Mouse (Mus musculus) lung, adult 2 months (tissue): ENCODE results near the gene Cdhr4. TPM values are rescaled to one million over a fixed set of nuclear protein-coding genes. Genes with fewer than 3 reads are reported as not detected.

Experiments
- DNase-seq: peaks from one replicate; pipeline ENCODE4 v3.0.0; 2022
- H3K4me1 ChIP-seq: fragments of 200-500 bp; 2 replicates; pipeline ENCODE4 v1.6.1; 2011; ENCODE audit warnings: low read length; ENCODE audit not compliant: control insufficient read depth, insufficient read depth
- H3K4me3 ChIP-seq: fragments of 200-500 bp; replicated peaks from 2 replicates; pipeline ENCODE3; 2011; ENCODE audit warnings: low read depth, mild to moderate bottlenecking, control low read depth, low read length; ENCODE audit errors: extremely low read depth
- CTCF ChIP-seq: fragments of 200-500 bp; IDR thresholded peaks from 2 replicates; pipeline ENCODE4 v1.5.1; 2011; ENCODE audit warnings: mild to moderate bottlenecking, low read length, control low read depth; ENCODE audit not compliant: insufficient read depth
- POLR2A ChIP-seq: fragments of 200-500 bp; IDR thresholded peaks from 2 replicates; pipeline ENCODE4 v1.6.1; 2011; ENCODE audit warnings: low read depth, mild to moderate bottlenecking, control low read depth, low read length, borderline replicate concordance; ENCODE audit errors: extremely low read depth
- WGBS: fragments of 180-500 bp; shearing (Covaris S2); methylation state at CpG from one replicate; pipeline ENCODE4 v1.1.7; 2018; 5-methylcytosine and 5-hydroxymethylcytosine counted together
- polyA plus RNA-seq: library from polyadenylated mRNA; depleted of rRNA; stranded (reverse); fragments of >200 nt; gene quantifications from 2 replicates; pipeline ENCODE4 v1.2.3, GENCODE M21; 2012

Cdhr4 gene
- polyA plus RNA-seq, 1 experiment: 89.2 TPM

DNA sequence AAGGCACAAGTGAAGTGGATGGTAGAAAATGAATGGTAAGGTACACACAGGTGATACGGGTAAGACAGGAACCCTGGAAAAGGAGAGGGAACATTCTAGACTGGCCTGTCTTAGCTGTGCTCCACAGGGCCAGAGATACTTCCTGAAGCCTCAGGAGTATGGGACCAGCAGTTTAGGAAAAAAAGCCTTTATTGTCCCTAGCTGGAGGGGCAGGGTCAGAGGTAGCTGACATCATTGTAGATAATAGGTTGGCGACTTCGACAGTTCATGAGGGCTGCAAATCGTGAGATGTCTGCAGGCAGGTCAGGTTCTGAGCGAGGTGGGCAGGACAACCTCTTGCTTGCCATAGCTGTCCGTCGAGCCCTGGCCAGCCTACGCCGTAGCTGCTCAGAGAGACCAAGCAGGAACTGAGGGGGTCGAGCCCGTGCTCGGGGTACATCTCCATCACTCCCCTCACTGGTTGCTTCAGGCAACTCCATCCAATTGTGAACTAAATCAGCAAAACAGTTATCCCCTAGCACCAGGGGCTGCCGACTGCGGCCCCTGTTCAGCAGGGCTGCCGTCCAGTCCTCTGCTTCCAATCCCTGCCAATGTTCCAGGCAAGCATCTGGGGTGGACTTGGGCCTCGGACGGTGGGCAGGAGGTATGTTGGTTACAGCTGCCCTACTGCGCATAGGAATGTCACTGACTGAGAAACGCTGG lies 8.1 kb upstream of the Cdhr4 start:
- TF ChIP-seq CTCF (no peak), POLR2A (no peak)
- DNase-seq: no peak
- Histone ChIP-seq H3K4me1 (peaks cover 30% of the 10 kb centered on the region), H3K4me3 (peak overlapping the region; percentile 33)
- WGBS: 40% methylated on average over 19 of the region's 19 CpGs

DNA sequence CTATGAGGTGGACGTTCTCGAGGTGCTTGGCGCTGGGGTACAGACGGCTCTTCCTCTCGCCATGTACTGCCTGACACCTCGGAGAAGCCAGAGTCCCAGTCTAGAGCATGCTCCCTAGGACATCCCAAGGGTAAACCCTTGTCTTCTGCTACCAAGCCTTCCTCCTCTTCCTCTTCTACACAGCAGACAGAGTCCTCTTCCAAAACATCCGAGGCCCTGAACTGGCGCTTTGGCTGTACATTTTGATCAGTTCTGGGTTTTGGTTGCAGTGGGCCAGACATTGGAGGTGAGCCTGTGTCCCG lies 7.6 kb upstream of the Cdhr4 start:
- WGBS: 29% methylated on average over 9 of the region's 9 CpGs
- Histone ChIP-seq H3K4me1 (peaks cover 30% of the 10 kb centered on the region), H3K4me3 (peak overlapping the region; percentile 85)
- DNase-seq: no peak
- TF ChIP-seq POLR2A (no peak), CTCF (no peak)

DNA sequence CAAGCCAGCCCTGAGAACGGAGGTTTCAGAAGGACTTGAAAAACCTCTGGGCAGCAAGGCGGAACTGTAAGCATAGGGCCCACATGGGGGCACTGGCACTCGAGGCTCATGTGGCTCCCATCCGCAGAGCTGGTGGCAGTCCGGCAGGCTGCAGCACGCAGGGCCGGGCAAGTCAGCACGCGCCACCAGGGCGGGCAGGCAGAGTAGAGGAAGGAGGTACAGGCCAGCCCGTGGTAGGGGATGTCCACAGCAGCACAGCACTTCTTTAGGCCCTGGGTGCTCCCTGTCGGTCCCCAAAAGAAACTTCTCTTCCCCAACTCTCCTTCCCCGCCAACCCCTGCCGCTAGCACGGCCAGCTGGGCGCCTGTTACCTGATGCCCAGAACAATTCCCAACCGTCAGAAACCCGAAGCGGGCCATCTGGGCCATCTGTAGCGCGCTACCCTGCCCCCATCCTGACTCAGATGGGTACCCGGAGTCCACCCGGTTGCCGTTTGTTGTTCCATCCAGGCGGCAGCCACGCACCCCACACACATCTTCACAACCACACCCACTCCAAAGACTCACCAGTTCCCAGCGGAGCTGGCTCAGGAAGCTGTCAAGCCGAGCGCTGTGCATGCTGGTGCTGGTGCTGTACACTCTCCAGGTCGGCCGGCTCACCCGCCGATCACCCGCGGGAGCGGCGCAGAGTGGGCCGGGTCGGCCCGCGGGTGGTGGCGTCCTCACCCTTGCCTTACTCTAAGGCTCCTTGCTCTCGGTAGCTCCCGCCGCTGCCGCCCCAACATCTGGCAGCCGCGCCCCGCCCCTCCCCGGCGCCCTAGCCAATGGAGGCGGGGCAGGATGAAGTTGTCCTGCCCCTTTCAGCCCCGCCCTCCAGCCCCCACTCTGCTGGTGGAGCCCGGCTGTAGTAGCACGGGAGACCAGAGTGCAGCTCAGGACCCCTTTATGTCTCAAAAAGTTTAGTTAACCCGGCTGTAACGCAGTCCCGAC lies 6.9 kb upstream of the Cdhr4 start, which contains the start of gene Inka1:
Inka1 (minus strand) TSS at position 749 of the 989 bp plus-strand sequence.
- peak; percentile 87 for DNase-seq
- WGBS: under 1% methylated on average over 58 of the region's 58 CpGs
- Histone ChIP-seq H3K4me3 (peak within 1 kb of the TSS; percentile 85), H3K4me1 (peaks cover 30% of the 10 kb centered on the region)
- TF ChIP-seq POLR2A: peak; percentile 41; the same call in 1 of the 2 replicates
- TF ChIP-seq CTCF: no peak

DNA sequence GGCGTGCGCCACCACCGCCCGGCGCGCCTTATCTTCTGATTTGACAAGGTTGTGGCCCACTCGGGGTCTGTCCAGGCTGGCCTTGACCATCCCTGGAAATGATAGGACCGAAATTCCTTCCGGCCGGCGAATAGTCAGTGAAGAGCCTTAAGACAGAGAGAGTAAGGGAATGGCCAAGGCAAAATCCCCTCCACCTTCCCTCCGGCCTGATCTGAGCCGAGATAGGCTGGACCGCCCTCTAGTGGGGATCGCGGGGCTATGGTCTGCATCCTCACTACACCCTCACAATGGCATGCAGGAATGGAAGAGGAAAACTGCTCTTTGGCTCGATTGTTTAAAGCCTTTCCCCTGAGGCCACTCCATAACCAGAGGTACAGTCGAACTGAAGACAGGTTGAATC lies 5.9 kb upstream of the Cdhr4 start:
- 2% methylated on average over 18 of the region's 18 CpGs for WGBS
- Histone ChIP-seq H3K4me1 (peaks cover 26% of the 10 kb centered on the region), H3K4me3 (peak overlapping the region; percentile 45)
- TF ChIP-seq POLR2A (no peak), CTCF (peak; percentile 94)
- DNase-seq: peak; percentile 81

DNA sequence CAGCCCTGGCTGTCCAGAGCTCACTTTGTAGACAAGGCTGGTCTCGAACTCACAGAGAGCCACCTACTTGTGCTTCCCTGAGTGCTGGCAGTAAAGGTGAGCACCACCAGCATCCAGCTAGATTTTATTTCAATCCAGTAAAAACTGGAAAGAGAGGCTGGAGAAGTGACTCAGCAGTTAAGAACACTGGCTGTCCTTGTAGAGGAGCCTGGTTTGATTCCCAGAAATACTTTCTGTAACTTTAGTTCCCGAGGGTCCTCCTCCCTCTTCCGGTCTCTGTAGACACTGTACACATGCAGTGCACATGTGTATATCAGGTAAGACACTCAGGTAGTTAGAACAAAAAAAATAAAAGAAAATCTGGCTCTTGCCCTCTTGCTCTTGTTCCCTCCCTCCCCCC lies 4.3 kb upstream of the Cdhr4 start:
- no peak overlapping the region for H3K4me3 ChIP-seq
- WGBS: 59% methylated on average over 3 of the region's 3 CpGs
- DNase-seq: no peak
- peaks cover 13% of the 10 kb centered on the region for H3K4me1 ChIP-seq
- TF ChIP-seq CTCF (no peak), POLR2A (no peak)

DNA sequence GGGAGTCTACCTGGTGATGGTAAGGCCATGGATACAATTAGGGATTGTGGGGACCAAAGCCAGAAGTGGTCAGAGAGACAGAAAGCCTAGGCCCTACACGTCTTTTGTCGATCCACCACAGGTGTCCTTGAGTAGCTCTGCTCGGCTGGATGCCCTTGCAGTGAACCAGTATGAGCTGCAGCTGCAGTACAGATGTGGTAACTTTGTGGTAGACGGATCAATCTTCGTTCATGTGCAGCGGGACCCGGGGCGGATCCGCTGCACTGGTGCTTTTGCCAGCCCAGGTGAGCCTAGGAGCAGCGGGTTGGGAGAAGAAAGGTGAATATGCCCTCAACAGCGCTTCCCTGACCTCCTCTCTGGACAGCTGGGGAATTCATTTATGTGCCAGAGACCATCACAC lies 716 bp downstream of the Cdhr4 start:
- no peak for DNase-seq
- Histone ChIP-seq H3K4me1 (no peaks in the 10 kb centered on the region), H3K4me3 (no peak overlapping the region)
- WGBS: 90% methylated on average over 11 of the region's 11 CpGs
- TF ChIP-seq CTCF (no peak), POLR2A (no peak)

DNA sequence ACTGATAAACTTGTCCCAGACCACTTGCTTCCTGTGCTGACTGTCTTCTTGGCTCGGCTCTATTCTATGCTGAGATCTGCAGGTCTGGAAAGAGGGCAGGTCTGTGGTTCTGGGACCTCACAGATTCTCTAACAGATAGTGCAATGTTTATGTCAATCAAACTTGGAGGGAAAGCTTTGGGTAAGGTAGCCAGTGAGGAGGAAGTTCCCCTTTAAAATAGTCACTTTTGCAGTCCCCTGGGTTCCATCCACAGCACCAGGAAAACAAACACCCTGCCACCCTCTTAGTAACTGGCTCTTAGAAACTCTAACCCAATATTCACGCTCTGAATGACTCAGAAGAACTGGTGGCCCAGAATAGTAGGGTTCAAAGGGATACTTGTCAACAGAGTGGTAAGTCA lies 2.2 kb downstream of the Cdhr4 start:
- Histone ChIP-seq H3K4me1 (no peaks in the 10 kb centered on the region), H3K4me3 (no peak overlapping the region)
- no peak for DNase-seq
- TF ChIP-seq CTCF: no peak
- TF ChIP-seq POLR2A: no peak
- WGBS: 25% methylated on average over 2 of the region's 2 CpGs

DNA sequence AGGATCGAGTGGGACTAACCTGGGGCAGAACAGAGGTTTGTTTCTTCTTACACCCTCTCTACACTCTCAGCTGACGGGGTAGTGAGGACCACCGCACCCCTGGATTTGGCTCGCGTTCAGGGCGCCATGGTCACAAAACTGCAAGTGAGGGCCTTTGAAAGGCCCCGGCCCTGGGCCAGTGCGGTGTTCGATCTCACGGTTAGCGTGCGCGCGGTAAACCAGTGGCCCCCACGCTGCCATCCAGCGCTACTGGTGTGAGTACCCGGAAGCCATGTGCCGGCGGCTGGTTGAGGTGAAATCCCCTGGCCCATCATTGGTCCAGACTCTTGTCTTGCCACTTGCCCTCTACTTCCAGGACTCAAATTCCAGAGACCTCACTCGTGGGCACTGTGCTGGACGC lies 3.2 kb downstream of the Cdhr4 start:
- no peak overlapping the region for H3K4me3 ChIP-seq
- TF ChIP-seq CTCF: no peak
- no peak for TF ChIP-seq POLR2A
- no peaks in the 10 kb centered on the region for H3K4me1 ChIP-seq
- no peak for DNase-seq
- WGBS: 92% methylated on average over 21 of the region's 21 CpGs

DNA sequence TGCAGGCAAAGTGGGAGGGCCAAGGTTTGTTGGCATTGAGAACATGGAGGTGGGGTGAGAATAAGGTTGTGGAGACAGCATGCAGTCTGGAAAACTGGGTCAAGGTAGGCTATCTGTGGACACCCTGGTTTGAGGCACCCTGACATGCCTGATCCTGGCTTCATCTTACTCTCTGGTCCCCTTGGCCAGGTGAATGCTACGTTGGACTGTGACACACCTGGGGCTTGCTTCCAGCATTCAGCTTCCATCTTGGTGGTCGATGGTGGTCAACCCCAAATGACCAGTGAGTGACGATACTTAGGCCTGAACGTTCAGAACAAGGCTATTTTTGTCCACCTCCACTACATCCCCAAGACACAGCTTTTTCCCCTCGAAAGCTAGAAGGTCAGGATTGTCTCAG lies 3.8 kb downstream of the Cdhr4 start, which contains the start of gene Gm20662:
Gm20662 (plus strand) TSS at position 301 of the 400 bp plus-strand sequence.
- Histone ChIP-seq H3K4me3 (no peak within 1 kb of the TSS), H3K4me1 (no peaks in the 10 kb centered on the region)
- TF ChIP-seq POLR2A (no peak), CTCF (no peak)
- WGBS: 82% methylated on average over 5 of the region's 5 CpGs
- no peak for DNase-seq
